Mouse (Mus musculus) bone marrow macrophage, adult 2 months (primary cell): ENCODE results near the gene Fgfr2. TPM values are rescaled to one million over a fixed set of nuclear protein-coding genes. Genes with fewer than 3 reads are reported as not detected.

Experiments used
- H3K27ac ChIP-seq: 2 replicates; pipeline ENCODE4 v1.5.1; 2012; ENCODE audit warnings: low read depth, low read length; ENCODE audit not compliant: insufficient read depth
- H3K4me1 ChIP-seq: 2 replicates; pipeline ENCODE4 v1.6.1; 2012; ENCODE audit warnings: low read length; ENCODE audit not compliant: control insufficient read depth, insufficient read depth
- H3K4me3 ChIP-seq: 2 replicates; pipeline ENCODE4 v1.5.1; 2012; ENCODE audit warnings: mild to moderate bottlenecking, low read length, moderate library complexity; ENCODE audit not compliant: insufficient read depth
- CTCF ChIP-seq: IDR thresholded peaks from 2 replicates; pipeline ENCODE4 v1.5.1; 2012; ENCODE audit warnings: low read depth, mild to moderate bottlenecking, low read length, moderate library complexity
- POLR2A ChIP-seq: IDR thresholded peaks from 2 replicates; pipeline ENCODE4 v1.6.1; 2012; ENCODE audit warnings: mild to moderate bottlenecking, low read depth, low read length, borderline replicate concordance
- polyA plus RNA-seq: library from polyadenylated mRNA; stranded (reverse); fragments of >200 nt; gene quantifications from 2 replicates; pipeline ENCODE4 v1.2.4, GENCODE M21; 2012; ENCODE audit not compliant: missing spikeins, insufficient read depth, insufficient read length

Fgfr2 gene
- polyA plus RNA-seq, 1 experiment: 0.27 TPM

DNA sequence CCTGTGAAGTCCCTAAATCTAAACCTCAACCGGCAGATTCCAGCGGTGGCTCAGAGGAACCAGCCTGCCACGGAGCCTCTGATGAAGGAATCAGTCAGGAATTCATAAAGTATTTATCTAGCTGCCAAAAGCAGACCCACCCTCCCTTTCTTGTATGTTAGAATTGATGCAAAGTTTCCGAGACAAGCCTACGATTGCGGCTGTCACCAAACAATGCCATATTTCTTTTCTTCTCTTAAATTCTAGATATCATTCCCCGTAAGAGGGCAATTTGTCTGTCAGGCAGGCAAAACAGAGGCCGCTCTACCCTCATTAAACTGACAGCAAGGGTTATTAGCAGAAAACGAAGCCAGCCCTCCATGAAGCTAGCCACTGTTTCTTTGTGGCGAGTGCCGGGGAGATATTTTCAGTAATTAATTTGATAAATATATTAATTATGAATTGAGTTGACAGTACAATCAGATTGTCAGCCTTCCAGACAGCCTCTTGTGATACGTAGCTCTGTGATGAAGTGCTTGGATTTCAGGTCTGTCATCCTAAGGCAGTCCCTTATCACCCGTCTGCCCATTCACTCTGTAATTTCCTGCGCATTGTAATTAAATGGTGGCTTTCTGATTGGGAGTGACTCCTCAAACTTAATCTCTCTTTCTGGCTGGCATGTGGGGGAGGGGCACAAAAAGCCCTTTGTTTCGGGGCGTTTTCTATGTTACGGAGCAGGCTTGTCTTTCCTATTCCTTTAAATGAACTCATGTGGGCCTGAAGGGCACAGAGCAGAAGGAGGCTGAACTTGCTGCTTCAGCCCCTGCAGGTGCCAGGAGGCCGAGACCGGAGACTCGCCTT, 1276.9 kb downstream of the Fgfr2 start:
- no peaks in the 10 kb centered on the region for H3K4me1 ChIP-seq

GRCm38 (mm10) chr7:131830261-131830660, 1292.9 kb downstream of the Fgfr2 start:
- TF ChIP-seq POLR2A (no peak), CTCF (no peak)
- Histone ChIP-seq H3K4me1 (no peaks in the 10 kb centered on the region), H3K4me3 (no peak overlapping the region), H3K27ac (no peak overlapping the region)

More for the DNA sequence above, 1276.9 kb downstream of the Fgfr2 start:
- Histone ChIP-seq H3K27ac (no peak overlapping the region), H3K4me3 (no peak overlapping the region)
- TF ChIP-seq CTCF: no peak
- no peak for TF ChIP-seq POLR2A

- Histone ChIP-seq H3K4me3 (no peak overlapping the region), H3K27ac (no peak overlapping the region), H3K4me1 (no peaks in the 10 kb centered on the region)
- TF ChIP-seq CTCF (no peak), POLR2A (no peak)
Observed at GRCm38 (mm10) chr7:131826811-131827210, 1296.3 kb downstream of the Fgfr2 start.

GRCm38 (mm10) chr7:131817976-131818375, 1305.2 kb downstream of the Fgfr2 start:
- Histone ChIP-seq H3K4me1 (no peaks in the 10 kb centered on the region), H3K4me3 (no peak overlapping the region), H3K27ac (no peak overlapping the region)
- TF ChIP-seq CTCF (no peak), POLR2A (no peak)

DNA sequence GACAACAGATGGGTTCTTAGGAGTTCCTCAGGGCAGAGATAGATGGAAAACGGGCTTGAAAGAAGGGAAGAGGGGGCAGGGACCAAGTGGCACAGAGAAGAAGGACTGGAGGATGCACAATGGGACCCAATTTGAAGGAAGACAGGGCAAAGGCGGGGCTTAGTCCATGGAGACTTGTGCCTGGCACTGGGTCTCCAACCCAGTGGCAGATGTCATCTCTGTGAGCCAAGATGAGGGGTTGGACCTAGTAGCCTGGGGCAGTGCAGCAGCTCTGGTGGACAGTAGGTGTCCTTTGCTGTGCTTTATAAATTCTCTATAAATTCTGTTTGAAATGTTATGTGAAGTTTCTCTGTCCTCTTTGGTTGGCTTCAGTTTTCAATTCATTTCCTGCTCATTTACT, 1306.5 kb downstream of the Fgfr2 start:
- TF ChIP-seq POLR2A (no peak), CTCF (no peak)
- H3K4me3 ChIP-seq: no peak overlapping the region
- no peaks in the 10 kb centered on the region for H3K4me1 ChIP-seq
- H3K27ac ChIP-seq: no peak overlapping the region

- H3K4me1 ChIP-seq: no peaks in the 10 kb centered on the region
- H3K27ac ChIP-seq: no peak overlapping the region
- no peak overlapping the region for H3K4me3 ChIP-seq
- no peak for TF ChIP-seq POLR2A
- no peak for TF ChIP-seq CTCF
Observed at GRCm38 (mm10) chr7:131812116-131812515, 1311.0 kb downstream of the Fgfr2 start.

GRCm38 (mm10) chr7:131810916-131811315, 1312.2 kb downstream of the Fgfr2 start:
- H3K4me1 ChIP-seq: no peaks in the 10 kb centered on the region
- TF ChIP-seq POLR2A: no peak
- TF ChIP-seq CTCF: no peak
- no peak overlapping the region for H3K4me3 ChIP-seq

DNA sequence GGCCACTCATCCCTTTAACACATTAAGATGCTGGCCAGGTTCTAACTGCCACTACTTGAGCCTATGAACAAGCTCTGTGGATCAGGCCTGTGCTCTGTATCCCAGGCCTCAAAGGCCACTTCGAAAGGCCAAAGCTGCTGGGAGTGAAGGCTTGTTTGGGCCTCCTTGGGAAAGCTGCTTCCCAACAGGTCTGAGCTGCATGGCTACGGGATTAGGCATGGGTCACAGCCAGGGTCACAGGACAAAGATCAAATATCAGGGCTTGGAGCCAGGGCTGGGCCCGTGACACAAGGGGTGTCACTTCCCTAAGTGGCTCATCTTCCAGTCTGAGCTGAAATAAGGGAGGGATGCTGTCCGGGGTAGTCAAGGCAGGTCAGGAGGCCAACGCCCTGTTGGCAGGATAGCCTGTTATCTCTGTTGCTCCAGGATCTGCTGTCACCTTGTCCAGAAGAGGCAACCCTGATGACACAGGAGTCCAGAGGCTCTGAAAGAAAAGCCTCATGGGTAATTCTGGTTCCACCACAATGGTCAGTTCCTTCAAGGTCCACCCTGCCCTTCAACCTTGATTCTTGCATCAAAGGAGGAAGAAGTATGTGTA, 1313.5 kb downstream of the Fgfr2 start:
- no peak overlapping the region for H3K4me3 ChIP-seq
- H3K27ac ChIP-seq: no peak overlapping the region
- H3K4me1 ChIP-seq: no peaks in the 10 kb centered on the region
- no peak for TF ChIP-seq POLR2A
- TF ChIP-seq CTCF: no peak

More at GRCm38 (mm10) chr7:131810916-131811315, 1312.2 kb downstream of the Fgfr2 start:
- no peak overlapping the region for H3K27ac ChIP-seq

DNA sequence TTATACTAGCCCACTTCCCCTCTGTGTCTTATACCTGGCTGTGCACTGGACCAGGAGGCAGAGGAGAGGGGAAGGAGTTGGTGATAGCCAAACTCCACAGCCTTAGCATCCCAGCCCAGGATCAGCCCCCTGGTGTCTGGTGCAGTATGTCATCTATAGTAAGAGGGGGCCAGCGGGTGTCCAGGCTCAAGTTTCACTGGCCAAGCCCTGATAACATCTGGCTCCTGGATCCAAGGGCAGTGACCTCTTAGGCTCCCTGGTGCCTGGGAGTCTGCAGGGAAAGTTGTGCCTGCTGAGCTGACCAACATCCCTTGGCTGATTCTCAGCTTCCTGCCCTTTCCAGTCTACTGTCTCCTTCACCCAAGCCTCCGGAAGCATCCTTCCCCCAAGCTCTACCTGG, 1315.9 kb downstream of the Fgfr2 start:
- H3K4me3 ChIP-seq: no peak overlapping the region

GRCm38 (mm10) chr7:131805525-131806202, 1317.5 kb downstream of the Fgfr2 start:
- H3K4me3 ChIP-seq: no peak overlapping the region
- TF ChIP-seq CTCF: no peak
- TF ChIP-seq POLR2A: no peak
- H3K27ac ChIP-seq: no peak overlapping the region
- H3K4me1 ChIP-seq: no peaks in the 10 kb centered on the region

More for the DNA sequence above, 1315.9 kb downstream of the Fgfr2 start:
- H3K4me1 ChIP-seq: no peaks in the 10 kb centered on the region
- no peak overlapping the region for H3K27ac ChIP-seq
- TF ChIP-seq CTCF: no peak
